ENCODE assay signal across 26 mouse cellular contexts in genomic region chr9:77725448-77725847, GRCm38 (mm10). TPM values are rescaled to one million over a fixed set of nuclear protein-coding genes. Genes with fewer than 3 reads are reported as not detected.
DNase-seq lines count a peak whose midpoint lies in the region; ATAC-seq and TF ChIP-seq lines count a peak whose summit lies in the region.
"Had no signal": no experiment of that assay in that cellular context is flagged by ENCODE, and none has a peak within 500 bp of the region (broad histone marks: within the 10 kb centered on the region; RNA-seq: fewer than 3 reads in every experiment).

No protein-coding gene starts in this region.

- peak; percentile 40 for DNase-seq in kidney, adult 2 months
- DNase-seq in kidney, postnatal 4 days = no peak
- DNase-seq in adrenal gland, adult 18-20 months (ENCODE audit: low spot score in 2 of 2) = no peak
- DNase-seq in layer of hippocampus, adult 18-20 months (ENCODE audit: low spot score in 2 of 2) = no peak
- DNase-seq in heart, adult 18-20 months = no peak
- DNase-seq: adrenal gland, adult 8-10 months; adrenal gland, postnatal 14 days; adrenal gland, postnatal 36 days; B cell, adult 2 months; cerebellum, adult 11-12 months; cerebellum, adult 2 months; cerebellum, adult 9-10 months; cerebellum, postnatal 10 days; cerebellum, postnatal 25 days; embryo, embryonic 11 days had no signal

- no peaks in the 10 kb centered on the region for H3K27me3 ChIP-seq in kidney, adult 2 months (replicated peaks; ENCODE audit: control insufficient read depth, insufficient read depth, low read length)
- H3K27me3 ChIP-seq: embryonic facial prominence, embryonic 13.5 days; embryonic facial prominence, embryonic 15.5 days; forebrain, embryonic 12.5 days had no signal

- TF ChIP-seq POLR2A in kidney, adult 2 months (IDR thresholded peaks at IDR 0.05; ENCODE audit: low read depth, low read length) = no peak
- TF ChIP-seq POLR2A in bone marrow macrophage, adult 2 months (IDR thresholded peaks at IDR 0.05; ENCODE audit: borderline replicate concordance, low read depth, low read length) = no peak

- H3K36me3 ChIP-seq in kidney, adult 2 months (ENCODE audit: control insufficient read depth, insufficient read depth, low read length) = no peaks in the 10 kb centered on the region
- H3K36me3 ChIP-seq: embryonic facial prominence, embryonic 13.5 days; embryonic facial prominence, embryonic 15.5 days; forebrain, embryonic 10.5 days; forebrain, embryonic 12.5 days; G1E had no signal

- 68% methylated on average over 8 of the region's 8 CpGs for WGBS in kidney, adult 2 months

- no peak overlapping the region for H3K4me3 ChIP-seq in kidney, adult 2 months (ENCODE audit: insufficient read depth, low read depth, low read length)
- H3K4me3 ChIP-seq in bone marrow macrophage, adult 2 months (ENCODE audit: insufficient read depth, low read length) = peak overlapping the region; percentile 3; the same call in 1 of the 2 replicates
- H3K4me3 ChIP-seq: embryonic facial prominence, embryonic 13.5 days; embryonic facial prominence, embryonic 15.5 days; erythroblast, embryonic 14.5 days; forebrain, embryonic 10.5 days; forebrain, embryonic 12.5 days had no signal

- TF ChIP-seq CTCF in kidney, adult 2 months (conservative IDR thresholded peaks at IDR 0.05; ENCODE audit: insufficient read depth, insufficient read length, low read depth, low read length) = no peak
- TF ChIP-seq CTCF in bone marrow macrophage, adult 2 months (IDR thresholded peaks at IDR 0.05; ENCODE audit: low read depth, low read length) = no peak

- no peak overlapping the region for H3K27ac ChIP-seq in kidney, adult 2 months (ENCODE audit: insufficient read depth, low read depth, low read length)
- no peak overlapping the region for H3K27ac ChIP-seq in bone marrow macrophage, adult 2 months (ENCODE audit: insufficient read depth, low read depth, low read length)
- H3K27ac ChIP-seq: embryonic facial prominence, embryonic 13.5 days; embryonic facial prominence, embryonic 15.5 days; forebrain, embryonic 10.5 days; forebrain, embryonic 12.5 days had no signal

- peaks cover 11% of the 10 kb centered on the region for H3K4me1 ChIP-seq in kidney, adult 2 months (ENCODE audit: control insufficient read depth, insufficient read depth, low read length)
- H3K4me1 ChIP-seq in bone marrow macrophage, adult 2 months (ENCODE audit: control insufficient read depth, insufficient read depth, low read length) = peaks cover 9% of the 10 kb centered on the region
- H3K4me1 ChIP-seq: embryonic facial prominence, embryonic 13.5 days; embryonic facial prominence, embryonic 15.5 days; forebrain, embryonic 12.5 days had no signal

- ATAC-seq in granulocyte monocyte progenitor cell, adult 5-6 weeks (replicated peaks; ENCODE audit: poor library complexity, severe bottlenecking) = peak; percentile 71
- ATAC-seq in megakaryocyte progenitor cell, adult 5-6 weeks (replicated peaks; ENCODE audit: poor library complexity) = peak; percentile 55
- ATAC-seq: forebrain, embryonic 14.5 days; forebrain, embryonic 16.5 days had no signal

RNA-seq across cellular contexts. Expression of gene Gclc, which starts 28.9 kb away (rescaled TPM):
- polyA plus RNA-seq in kidney, adult 2 months (2012; rRNA removed) = 88.7 and 99.9 TPM in 2 replicates
- polyA plus RNA-seq in bone marrow macrophage, adult 2 months (2012; ENCODE audit: insufficient read depth, insufficient read length, missing spikeins) = 27.8 and 28.3 TPM in 2 replicates
- total RNA-seq in granulocyte monocyte progenitor cell, adult 5-6 weeks (2014; fragmentation: Nextera tagmentation) = 44.6 and 47.5 TPM in 2 replicates
- total RNA-seq in granulocyte monocyte progenitor cell, adult 5-6 weeks (2017) = 52.3 and 56.8 TPM in 2 replicates
- total RNA-seq in megakaryocyte progenitor cell, adult 5-6 weeks (2015) = 43.5 and 54.8 TPM in 2 replicates
- 38.5 and 47.2 TPM in 2 replicates for total RNA-seq in megakaryocyte progenitor cell, adult 5-6 weeks (2017)
- 10 to 100 TPM; 38.1 to 50.8 TPM for total RNA-seq in adrenal gland, adult 18-20 months (2021)
- 10 to 100 TPM; 45.1 to 46.3 TPM for total RNA-seq in layer of hippocampus, adult 18-20 months (2021)
- 10 to 100 TPM; 11.6 to 13.5 TPM for total RNA-seq in heart, adult 18-20 months (2021)
